Mouse (Mus musculus) hindbrain, embryonic 13.5 days (tissue): ENCODE results near the gene Gale. TPM values are rescaled to one million over a fixed set of nuclear protein-coding genes. Genes with fewer than 3 reads are reported as not detected.
"Not testable (repeated sequence)": the region's sequence is repeated elsewhere in the genome, so short reads cannot be mapped to it uniquely, and the experiment has no call there.

Source experiments
- ATAC-seq: fragments of 200-750 bp; cut with Nextera tagmentation; 2 replicates; pipeline ENCODE4 v1.8.0; 2017; ENCODE audit warnings: moderate TSS enrichment; ENCODE audit not compliant: low FRiP score
- H3K27ac ChIP-seq: fragments of 300-500 bp; sonication (generic); 2 replicates; pipeline ENCODE4 v1.5.1; 2015; ENCODE audit warnings: inconsistent platforms, mild to moderate bottlenecking, moderate library complexity
- H3K27me3 ChIP-seq: fragments of 300-500 bp; sonication (generic); 2 replicates; pipeline ENCODE4 v1.6.1; 2015; ENCODE audit warnings: mild to moderate bottlenecking, inconsistent platforms
- H3K36me3 ChIP-seq: fragments of 300-500 bp; sonication (generic); 2 replicates; pipeline ENCODE4 v1.6.1; 2015; ENCODE audit warnings: mild to moderate bottlenecking, inconsistent platforms
- H3K4me1 ChIP-seq: fragments of 300-500 bp; sonication (generic); replicated peaks from 2 replicates; pipeline ENCODE4 v1.6.1; 2015; ENCODE audit warnings: inconsistent platforms
- H3K4me2 ChIP-seq: fragments of 300-500 bp; sonication (generic); 2 replicates; pipeline ENCODE4 v1.6.1; 2015; ENCODE audit warnings: inconsistent platforms, mild to moderate bottlenecking, moderate library complexity
- H3K4me3 ChIP-seq: fragments of 300-500 bp; sonication (generic); 2 replicates; pipeline ENCODE4 v1.5.1; 2015; ENCODE audit warnings: mild to moderate bottlenecking, inconsistent platforms
- H3K9ac ChIP-seq: fragments of 300-500 bp; sonication (generic); 2 replicates; pipeline ENCODE4 v1.6.1; 2015; ENCODE audit warnings: mild to moderate bottlenecking, inconsistent platforms
- H3K9me3 ChIP-seq: fragments of 300-500 bp; sonication (generic); 2 replicates; pipeline ENCODE4 v1.6.1; 2016; ENCODE audit warnings: inconsistent platforms
- WGBS: fragments of 180-500 bp; shearing (Covaris S2); methylation state at CpG from one replicate; pipeline ENCODE4 v1.1.7; 2015; 5-methylcytosine and 5-hydroxymethylcytosine counted together
- polyA plus RNA-seq: library from polyadenylated mRNA; unstranded; fragments of >200 nt; fragmentation: Nextera tagmentation; extraction: Ambion mirVana; gene quantifications from 2 replicates; pipeline ENCODE4 v1.2.1, GENCODE M21; 2015

Gale gene
- polyA plus RNA-seq, 1 experiment from 2014 or later = 39.5 TPM

DNA sequence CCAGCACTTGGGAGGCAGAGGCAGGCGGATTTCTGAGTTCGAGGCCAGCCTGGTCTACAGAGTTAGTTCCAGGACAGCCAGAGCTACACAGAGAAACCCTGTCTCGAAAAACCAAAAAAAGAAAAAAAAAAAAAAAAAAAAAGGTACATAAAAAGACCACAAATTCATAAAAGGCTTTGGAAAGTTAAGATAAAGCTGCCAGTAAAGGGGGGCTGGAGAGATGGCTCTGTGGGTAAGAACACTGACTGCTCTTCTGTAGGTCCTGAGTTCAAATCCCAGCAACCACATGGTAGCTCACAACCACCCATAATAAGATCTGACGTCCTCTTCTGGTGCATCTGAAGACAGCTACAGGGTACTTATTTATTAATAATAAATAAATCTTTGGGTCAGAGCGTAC is 16.7 kb downstream of the Gale start:
- peaks cover 62% of the 10 kb centered on the region for H3K36me3 ChIP-seq
- not testable (repeated sequence) for H3K27ac ChIP-seq, H3K9me3 ChIP-seq, H3K9ac ChIP-seq, ATAC-seq, H3K4me2 ChIP-seq, H3K4me1 ChIP-seq, H3K27me3 ChIP-seq, H3K4me3 ChIP-seq
- WGBS = 95% methylated on average over 5 of the region's 5 CpGs

DNA sequence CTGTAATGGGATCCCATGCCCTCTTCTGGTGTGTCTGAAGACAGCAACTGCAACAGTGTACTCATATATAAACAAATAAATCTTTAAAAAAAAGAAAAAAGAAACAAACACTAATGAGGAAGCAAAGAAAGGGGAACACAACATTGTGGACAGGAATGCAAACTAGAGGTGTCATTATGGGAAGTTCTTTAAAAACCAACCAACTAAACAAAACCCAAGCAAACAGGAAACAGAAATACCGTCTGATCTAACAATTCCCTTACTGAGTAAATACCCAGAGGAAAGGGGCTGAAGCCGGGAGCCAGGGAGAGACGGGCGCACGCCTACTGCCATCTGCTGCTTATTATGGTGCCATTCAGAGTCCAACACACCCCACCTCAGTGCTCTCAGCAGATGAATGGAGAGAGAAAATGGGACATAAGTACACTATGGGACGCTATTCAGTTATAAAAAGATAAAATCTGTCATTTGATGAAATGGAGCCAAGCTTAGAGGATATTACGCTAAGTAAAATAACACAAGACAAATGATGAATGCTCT is 18.1 kb downstream of the Gale start:
- WGBS = 75% methylated on average over 7 of the region's 7 CpGs
- H3K36me3 ChIP-seq = peaks cover 50% of the 10 kb centered on the region
- no peak for ATAC-seq

DNA sequence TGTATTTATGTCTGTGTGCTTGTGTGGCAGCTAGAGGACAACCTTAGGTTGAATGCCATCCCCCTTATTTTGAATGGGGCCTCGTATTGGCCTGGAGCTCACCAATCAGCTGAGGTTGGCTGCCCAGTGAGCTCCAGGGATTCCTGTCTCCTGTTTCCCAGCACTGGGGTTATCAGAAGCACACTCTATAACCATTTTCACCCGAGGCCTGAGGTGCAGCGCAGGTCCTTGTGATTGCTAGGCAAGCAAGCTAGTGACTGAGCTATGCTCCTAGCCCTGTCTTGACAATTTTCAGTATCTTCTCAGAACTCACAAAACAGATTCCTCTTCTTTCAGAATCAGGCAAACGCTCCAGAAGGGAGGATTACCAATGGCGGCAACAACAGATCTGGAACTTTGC is 21.0 kb downstream of the Gale start:
- Histone ChIP-seq H3K4me2 (no peak overlapping the region), H3K9ac (no peak overlapping the region), H3K36me3 (peaks cover 34% of the 10 kb centered on the region), H3K27me3 (no peaks in the 10 kb centered on the region), H3K4me3 (no peak overlapping the region), H3K9me3 (no peaks in the 10 kb centered on the region), H3K27ac (no peak overlapping the region), H3K4me1 (peaks cover 23% of the 10 kb centered on the region)
- no peak for ATAC-seq
- WGBS = 89% methylated on average over 5 of the region's 5 CpGs

More for the DNA sequence above, 18.1 kb downstream of the Gale start:
- Histone ChIP-seq H3K4me1 (peaks cover 15% of the 10 kb centered on the region), H3K27me3 (no peaks in the 10 kb centered on the region), H3K9ac (no peak overlapping the region), H3K27ac (no peak overlapping the region), H3K9me3 (no peaks in the 10 kb centered on the region), H3K4me3 (no peak overlapping the region), H3K4me2 (no peak overlapping the region)

DNA sequence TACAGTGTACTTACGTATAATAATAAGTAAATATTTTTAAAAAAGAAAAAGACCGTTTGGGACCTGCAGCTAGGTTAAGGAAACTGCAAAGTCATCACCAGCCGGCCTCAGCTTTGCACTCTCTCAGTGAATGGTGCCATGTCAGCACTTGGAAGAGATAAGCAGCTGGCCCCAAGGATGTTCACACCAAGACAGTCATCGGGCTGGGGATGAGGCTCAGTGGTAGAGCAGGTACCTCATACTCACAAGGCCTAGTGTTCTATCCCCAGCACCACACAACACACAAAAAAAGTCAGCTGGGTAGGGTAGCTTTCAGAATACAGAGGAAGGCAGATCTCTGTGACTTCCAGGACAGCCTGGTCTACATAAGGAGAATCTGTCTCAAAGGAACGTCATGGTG is 21.7 kb downstream of the Gale start:
- Histone ChIP-seq H3K9ac (peak overlapping the region; percentile 89; the same call in 1 of the 2 replicates), H3K36me3 (peaks cover 34% of the 10 kb centered on the region), H3K27ac (no peak overlapping the region), H3K4me3 (no peak overlapping the region), H3K4me1 (peaks cover 23% of the 10 kb centered on the region), H3K4me2 (peak overlapping the region; percentile 95; the same call in 1 of the 2 replicates), H3K27me3 (no peaks in the 10 kb centered on the region), H3K9me3 (no peaks in the 10 kb centered on the region)
- no peak for ATAC-seq
- 93% methylated on average over 5 of the region's 5 CpGs for WGBS

DNA sequence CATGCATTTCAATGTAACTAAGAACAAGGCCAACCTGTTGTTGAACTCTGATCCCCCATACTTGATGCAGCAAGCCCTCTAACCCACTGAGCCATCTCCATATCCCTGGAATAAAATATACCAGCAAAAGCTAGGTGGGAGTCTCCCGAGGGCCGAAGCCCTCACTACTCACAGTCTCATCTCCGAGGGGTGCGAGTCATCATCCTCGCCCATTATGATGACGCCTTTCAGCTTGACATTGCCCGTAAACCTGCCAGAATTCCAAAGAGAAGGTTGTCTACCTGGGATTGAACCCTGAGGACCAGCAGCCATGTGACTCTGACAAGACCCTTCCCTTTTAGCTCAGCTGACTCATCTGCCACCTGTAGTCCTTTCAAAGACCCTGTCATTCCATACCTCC is 22.2 kb downstream of the Gale start:
- Histone ChIP-seq H3K27me3 (no peaks in the 10 kb centered on the region), H3K9me3 (no peaks in the 10 kb centered on the region), H3K9ac (peak overlapping the region; percentile 89), H3K4me2 (peak overlapping the region; percentile 95), H3K4me1 (peaks cover 23% of the 10 kb centered on the region), H3K27ac (no peak overlapping the region), H3K4me3 (peak overlapping the region; percentile 80), H3K36me3 (peaks cover 34% of the 10 kb centered on the region)
- 94% methylated on average over 7 of the region's 7 CpGs for WGBS
- no peak for ATAC-seq

- H3K9me3 ChIP-seq = no peaks in the 10 kb centered on the region
- H3K4me1 ChIP-seq = peaks cover 23% of the 10 kb centered on the region
- 0 out of 2 replicates have a peak, but pooled peaks have one; percentile 11 for ATAC-seq
- 7% methylated on average over 23 of the region's 23 CpGs for WGBS
- H3K36me3 ChIP-seq = peaks cover 34% of the 10 kb centered on the region
- H3K9ac ChIP-seq = peak overlapping the region; percentile 89
- H3K4me3 ChIP-seq = peak overlapping the region; percentile 80
- H3K27me3 ChIP-seq = no peaks in the 10 kb centered on the region
- H3K27ac ChIP-seq = peak overlapping the region; percentile 92
- peak overlapping the region; percentile 95 for H3K4me2 ChIP-seq
Observed at GRCm38 (mm10) chr4:135986301-135986942, 22.9 kb downstream of the Gale start.

DNA sequence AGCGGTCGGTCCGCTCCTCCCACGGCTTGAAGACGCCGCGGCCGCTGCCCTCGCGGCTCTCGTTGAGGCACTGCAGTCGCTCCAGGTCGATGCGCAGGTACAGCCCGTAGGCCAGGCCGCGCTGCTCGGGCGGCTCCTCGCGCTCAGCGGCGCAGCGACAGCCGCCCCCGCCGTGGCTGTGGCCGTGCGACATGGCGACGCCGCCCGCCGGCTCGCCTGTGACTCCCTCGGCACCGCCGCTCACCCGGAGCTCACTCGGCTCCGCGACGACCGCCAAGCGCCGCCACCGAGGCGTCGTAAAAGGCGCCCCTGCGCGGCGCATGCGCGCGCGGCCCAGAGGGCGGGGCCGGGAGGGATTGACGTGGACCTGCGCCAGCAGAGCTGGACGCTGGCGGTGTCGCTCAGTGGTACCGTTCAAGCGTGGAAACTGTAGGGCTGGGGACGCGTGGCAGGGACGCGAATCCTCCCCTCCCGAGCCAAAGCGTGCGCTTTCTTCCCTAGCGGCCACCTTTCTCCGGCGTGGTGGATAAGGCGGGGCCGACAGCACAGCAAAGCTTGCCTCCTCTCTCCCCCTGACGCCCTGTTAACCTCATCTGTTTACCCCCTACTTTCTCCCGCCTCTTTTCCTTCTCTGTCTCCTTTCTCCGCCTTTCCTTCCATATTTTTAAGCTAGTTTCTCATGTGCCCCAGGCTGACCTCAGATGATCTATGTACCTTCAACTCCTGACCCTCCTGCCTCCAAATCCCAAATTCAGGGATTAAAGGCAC is 23.6 kb downstream of the Gale start, which contains the start of gene Pithd1:
Pithd1 (minus strand) TSS at position 322 of the 768 bp plus-strand sequence.
- peaks cover 31% of the 10 kb centered on the region for H3K36me3 ChIP-seq
- H3K9me3 ChIP-seq = no peaks in the 10 kb centered on the region
- H3K4me1 ChIP-seq = peaks cover 23% of the 10 kb centered on the region
- peak within 1 kb of the TSS; percentile 92 for H3K27ac ChIP-seq
- no peaks in the 10 kb centered on the region for H3K27me3 ChIP-seq
- peak within 1 kb of the TSS; percentile 95 for H3K4me2 ChIP-seq
- peak; percentile 94 for ATAC-seq
- H3K9ac ChIP-seq = peak within 1 kb of the TSS; percentile 89
- H3K4me3 ChIP-seq = peak within 1 kb of the TSS; percentile 80
- WGBS = 0% methylated on average over 63 of the region's 81 CpGs

- peak overlapping the region; percentile 89 for H3K9ac ChIP-seq
- H3K4me2 ChIP-seq = peak overlapping the region; percentile 95
- H3K4me3 ChIP-seq = peak overlapping the region; percentile 80
- peak overlapping the region; percentile 92 for H3K27ac ChIP-seq
- no peak for ATAC-seq
- H3K27me3 ChIP-seq = no peaks in the 10 kb centered on the region
- WGBS = 67% methylated on average over 9 of the region's 9 CpGs
- peaks cover 23% of the 10 kb centered on the region for H3K4me1 ChIP-seq
- no peaks in the 10 kb centered on the region for H3K9me3 ChIP-seq
- H3K36me3 ChIP-seq = peaks cover 25% of the 10 kb centered on the region
Observed at GRCm38 (mm10) chr4:135987714-135988113, 24.2 kb downstream of the Gale start.

GRCm38 (mm10) chr4:135993941-135994340 is 30.4 kb downstream of the Gale start:
- 97% methylated on average over 6 of the region's 6 CpGs for WGBS
- no peak overlapping the region for H3K9ac ChIP-seq

GRCm38 (mm10) chr4:135995118-135995517 is 31.6 kb downstream of the Gale start:
- H3K9ac ChIP-seq = no peak overlapping the region
- no peaks in the 10 kb centered on the region for H3K9me3 ChIP-seq
- WGBS = 89% methylated on average over 4 of the region's 4 CpGs
- ATAC-seq = no peak
- no peak overlapping the region for H3K4me3 ChIP-seq
- H3K36me3 ChIP-seq = no peaks in the 10 kb centered on the region
- H3K27ac ChIP-seq = no peak overlapping the region
- no peaks in the 10 kb centered on the region for H3K4me1 ChIP-seq
- H3K27me3 ChIP-seq = no peaks in the 10 kb centered on the region
- no peak overlapping the region for H3K4me2 ChIP-seq

More at GRCm38 (mm10) chr4:135993941-135994340, 30.4 kb downstream of the Gale start:
- no peak for ATAC-seq
- no peak overlapping the region for H3K4me2 ChIP-seq
- no peak overlapping the region for H3K27ac ChIP-seq
- no peaks in the 10 kb centered on the region for H3K36me3 ChIP-seq
- no peaks in the 10 kb centered on the region for H3K27me3 ChIP-seq
- H3K4me1 ChIP-seq = no peaks in the 10 kb centered on the region
- no peak overlapping the region for H3K4me3 ChIP-seq
- no peaks in the 10 kb centered on the region for H3K9me3 ChIP-seq

DNA sequence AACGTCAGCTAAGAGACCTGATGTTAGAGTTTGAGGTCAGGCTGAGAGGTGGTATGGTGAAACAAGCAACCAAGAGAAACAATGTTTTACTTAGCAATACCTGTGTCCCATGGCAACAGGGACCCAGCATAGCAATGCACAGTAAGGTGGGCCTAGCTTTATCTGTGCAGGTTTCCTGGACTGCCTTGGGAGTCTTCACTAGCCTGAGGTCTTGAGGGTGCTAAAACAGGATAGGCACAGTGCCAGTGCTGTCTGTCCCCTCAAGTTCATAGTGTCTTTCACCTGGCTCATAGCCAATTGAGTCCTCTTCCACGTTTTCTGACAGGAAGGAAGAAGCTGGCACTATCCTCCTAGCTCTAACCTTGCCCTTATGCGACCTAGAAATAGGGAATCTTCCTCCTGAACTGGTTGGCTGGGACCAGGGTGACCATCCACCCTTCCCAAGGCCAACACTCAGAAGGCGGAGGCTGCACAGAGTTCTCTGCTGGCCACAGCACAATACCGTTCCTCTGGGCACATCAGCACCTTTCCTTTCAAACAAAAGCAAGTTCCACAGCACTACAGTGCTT is 40.7 kb downstream of the Gale start:
- H3K4me3 ChIP-seq = no peak overlapping the region
- no peak overlapping the region for H3K27ac ChIP-seq
- no peak overlapping the region for H3K9ac ChIP-seq
- no peak for ATAC-seq
- peaks cover 77% of the 10 kb centered on the region for H3K36me3 ChIP-seq
- no peaks in the 10 kb centered on the region for H3K9me3 ChIP-seq
- no peaks in the 10 kb centered on the region for H3K4me1 ChIP-seq
- 95% methylated on average over 5 of the region's 5 CpGs for WGBS
- no peaks in the 10 kb centered on the region for H3K27me3 ChIP-seq
- H3K4me2 ChIP-seq = no peak overlapping the region

DNA sequence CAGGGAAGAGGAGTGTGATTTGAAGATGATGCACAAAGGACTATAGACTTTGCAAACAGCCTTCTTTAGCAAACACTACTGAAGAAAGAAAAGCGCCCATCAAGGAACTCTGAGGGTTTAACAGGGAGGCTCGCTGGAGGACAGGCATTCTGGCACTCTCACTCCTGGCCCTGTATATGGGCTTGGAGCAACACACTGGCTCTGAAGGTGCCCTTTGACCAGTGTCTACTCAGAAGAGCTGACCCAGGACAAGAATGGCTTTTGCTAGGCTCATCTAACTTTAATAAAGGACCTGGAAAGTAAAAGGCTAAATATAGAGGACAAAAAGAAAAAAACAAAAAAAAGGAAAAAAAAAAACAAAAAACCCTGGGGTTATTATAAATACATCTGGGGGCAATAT is 41.4 kb downstream of the Gale start:
- peaks cover 84% of the 10 kb centered on the region for H3K36me3 ChIP-seq
- H3K27me3 ChIP-seq = no peaks in the 10 kb centered on the region
- H3K27ac ChIP-seq = no peak overlapping the region
- H3K4me2 ChIP-seq = no peak overlapping the region
- no peak overlapping the region for H3K9ac ChIP-seq
- no peak for ATAC-seq
- no peaks in the 10 kb centered on the region for H3K9me3 ChIP-seq
- no peak overlapping the region for H3K4me3 ChIP-seq
- 90% methylated on average over 2 of the region's 2 CpGs for WGBS
- no peaks in the 10 kb centered on the region for H3K4me1 ChIP-seq
